In the genomic region with DNA sequence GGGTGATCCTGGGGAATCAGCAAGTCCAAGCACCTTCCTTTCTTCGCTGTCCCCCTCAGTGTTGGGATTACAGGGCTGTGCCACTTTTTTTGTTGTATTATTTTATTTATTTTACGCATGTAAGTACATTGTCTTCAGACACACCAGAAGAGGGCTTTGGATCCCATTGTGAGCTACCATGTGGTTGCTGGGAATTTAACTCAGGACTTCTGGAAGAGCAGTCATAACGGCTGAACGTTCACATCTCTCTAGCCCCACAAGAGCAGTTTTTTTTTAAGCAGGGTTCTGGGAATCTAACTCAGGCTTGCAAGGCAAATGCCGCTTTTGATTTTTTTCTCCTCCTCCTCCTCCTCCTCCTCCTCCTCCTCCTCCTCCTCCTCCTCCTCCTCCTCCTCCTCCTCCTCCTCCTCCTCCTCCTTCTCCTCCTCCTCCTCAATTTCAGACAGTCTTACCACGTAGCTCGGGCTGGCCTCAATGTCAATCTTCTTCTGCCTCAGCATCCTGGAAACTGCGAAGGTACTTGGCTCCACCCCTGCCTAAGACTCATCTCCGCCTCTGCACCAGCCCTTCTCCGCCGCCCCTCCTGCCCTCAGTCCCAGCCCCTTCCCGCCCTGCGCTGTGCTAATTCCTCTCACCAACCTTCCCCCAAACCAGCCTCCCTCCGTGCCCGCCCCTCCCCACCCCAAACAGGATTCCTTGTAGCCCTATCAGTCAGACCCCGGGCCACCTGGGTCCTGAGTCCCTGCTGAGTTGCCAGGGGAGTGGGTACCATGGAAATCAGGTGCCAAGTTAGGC, we compare ENCODE assay signal across 7 mouse cellular contexts. TPM values are rescaled to one million over a fixed set of nuclear protein-coding genes. Genes with fewer than 3 reads are reported as not detected.
DNase-seq lines count a peak whose midpoint lies in the region; ATAC-seq and TF ChIP-seq lines count a peak whose summit lies in the region.

No protein-coding gene starts in this region.

- peak; percentile 39; the same call in 1 of the 2 replicates for ATAC-seq in hindbrain, postnatal 0 days
- ATAC-seq in midbrain, embryonic 14.5 days (ENCODE audit: low FRiP score, low TSS enrichment), result no peak

- TF ChIP-seq CTCF in hindbrain, postnatal 0 days (IDR thresholded peaks at IDR 0.05; ENCODE audit: low read depth), result no peak

- peak; percentile 66 for DNase-seq in right cerebral cortex, adult 18-20 months
- no peak for DNase-seq in right cerebral cortex, postnatal 25 days
- DNase-seq in embryo, embryonic 10.5 days (ENCODE audit: low spot score), result peak; percentile 44
- peak; percentile 59 for DNase-seq in hindbrain, postnatal 0 days (ENCODE audit: low spot score)
- peak; percentile 65 for DNase-seq in midbrain, embryonic 14.5 days
- no peak for DNase-seq in urinary bladder, postnatal 14 days (ENCODE audit: low spot score)
- DNase-seq in adrenal gland, adult 18-20 months (ENCODE audit: low spot score in 2 of 2), result no peak

- H3K27me3 ChIP-seq in hindbrain, postnatal 0 days (ENCODE audit: insufficient read depth, low read length), result no peaks in the 10 kb centered on the region
- no peaks in the 10 kb centered on the region for H3K27me3 ChIP-seq in midbrain, embryonic 14.5 days (ENCODE audit: control insufficient read depth, insufficient read depth, low read length)

- H3K27ac ChIP-seq in hindbrain, postnatal 0 days, result peak overlapping the region; percentile 78
- H3K27ac ChIP-seq in midbrain, embryonic 14.5 days (replicated peaks; ENCODE audit: low read depth, low read length), result peak overlapping the region; percentile 81

- peak overlapping the region; percentile 38 for H3K4me3 ChIP-seq in hindbrain, postnatal 0 days (ENCODE audit: low read length)
- H3K4me3 ChIP-seq in midbrain, embryonic 14.5 days (replicated peaks; ENCODE audit: low read depth, low read length), result peak overlapping the region; percentile 36

- H3K4me1 ChIP-seq in hindbrain, postnatal 0 days (ENCODE audit: insufficient read depth, low read length), result peaks cover 10% of the 10 kb centered on the region
- peaks cover 6% of the 10 kb centered on the region for H3K4me1 ChIP-seq in midbrain, embryonic 14.5 days (ENCODE audit: control insufficient read depth, insufficient read depth, low read length)

- H3K4me2 ChIP-seq in hindbrain, postnatal 0 days (ENCODE audit: low read depth, low read length), result peak overlapping the region; percentile 72
- H3K4me2 ChIP-seq in midbrain, embryonic 14.5 days (ENCODE audit: low read length), result peak overlapping the region; percentile 65

- H3K9me3 ChIP-seq in hindbrain, postnatal 0 days (ENCODE audit: low read length), result no peaks in the 10 kb centered on the region
- no peaks in the 10 kb centered on the region for H3K9me3 ChIP-seq in midbrain, embryonic 14.5 days (ENCODE audit: control insufficient read depth, low read length)

- H3K36me3 ChIP-seq in hindbrain, postnatal 0 days (ENCODE audit: insufficient read depth, low read length), result no peaks in the 10 kb centered on the region
- H3K36me3 ChIP-seq in midbrain, embryonic 14.5 days (ENCODE audit: control insufficient read depth, insufficient read depth, low read length), result no peaks in the 10 kb centered on the region

- WGBS in hindbrain, postnatal 0 days, result 5% methylated on average over 14 of the region's 16 CpGs
- 4% methylated on average over 16 of the region's 16 CpGs for whole genome bisulfite sequencing in midbrain, embryonic 14.5 days

- peak overlapping the region; percentile 58 for H3K9ac ChIP-seq in hindbrain, postnatal 0 days (replicated peaks; ENCODE audit: low read length)
- peak overlapping the region; percentile 50 for H3K9ac ChIP-seq in midbrain, embryonic 14.5 days (replicated peaks; ENCODE audit: low read length)

RNA-seq across cellular contexts. Expression of a gene that starts 3.5 kb away (rescaled TPM):
- total RNA-seq in hindbrain, postnatal 0 days (2014; rRNA removed), result 84.2 and 99.0 TPM in 2 replicates
- 62.2 and 65.8 TPM in 2 replicates for polyA plus RNA-seq in hindbrain, postnatal 0 days (2015; fragmentation: Nextera tagmentation; extraction: Ambion mirVana)
- polyA plus RNA-seq in midbrain, embryonic 14.5 days (2014; fragmentation: Nextera tagmentation; extraction: Ambion mirVana), result 66.5 and 74.6 TPM in 2 replicates
- 1 to 10 TPM; 1.9 to 2.3 TPM for total RNA-seq in adrenal gland, adult 18-20 months (2021)

RNA-seq across cellular contexts. Expression of a gene that starts 27.4 kb away (rescaled TPM):
- 0.42 and 0.50 TPM in 2 replicates for total RNA-seq in hindbrain, postnatal 0 days (2014; rRNA removed)
- polyA plus RNA-seq in hindbrain, postnatal 0 days (2015; fragmentation: Nextera tagmentation; extraction: Ambion mirVana), result 0.52 and 0.60 TPM in 2 replicates
- polyA plus RNA-seq in midbrain, embryonic 14.5 days (2014; fragmentation: Nextera tagmentation; extraction: Ambion mirVana), result 0.11 and 0.20 TPM in 2 replicates
- total RNA-seq in adrenal gland, adult 18-20 months (2021), result 1 to 10 TPM; 3.5 to 4.3 TPM

RNA-seq across cellular contexts. Expression of a gene that starts 40.0 kb away (rescaled TPM):
- total RNA-seq in hindbrain, postnatal 0 days (2014; rRNA removed), result not detected in 2 replicates
- 1.7 and 3.4 TPM in 2 replicates for polyA plus RNA-seq in hindbrain, postnatal 0 days (2015; fragmentation: Nextera tagmentation; extraction: Ambion mirVana)
- 0.89 TPM in 1 of 2 replicates, not detected in the other for polyA plus RNA-seq in midbrain, embryonic 14.5 days (2014; fragmentation: Nextera tagmentation; extraction: Ambion mirVana)
- 1 to 10 TPM; 4.3 to 5.6 TPM for total RNA-seq in adrenal gland, adult 18-20 months (2021)

RNA-seq across cellular contexts. Expression of a gene that starts 52.9 kb away (rescaled TPM):
- total RNA-seq in hindbrain, postnatal 0 days (2014; rRNA removed), result 14.8 and 15.3 TPM in 2 replicates
- polyA plus RNA-seq in hindbrain, postnatal 0 days (2015; fragmentation: Nextera tagmentation; extraction: Ambion mirVana), result 7.3 and 7.4 TPM in 2 replicates
- polyA plus RNA-seq in midbrain, embryonic 14.5 days (2014; fragmentation: Nextera tagmentation; extraction: Ambion mirVana), result 2.5 and 3.6 TPM in 2 replicates
- total RNA-seq in adrenal gland, adult 18-20 months (2021), result 10 to 100 TPM; 11.6 to 17.3 TPM

RNA-seq across cellular contexts. Expression of a gene that starts 57.5 kb away (rescaled TPM):
- 81.4 and 89.1 TPM in 2 replicates for total RNA-seq in hindbrain, postnatal 0 days (2014; rRNA removed)
- polyA plus RNA-seq in hindbrain, postnatal 0 days (2015; fragmentation: Nextera tagmentation; extraction: Ambion mirVana), result 16.8 and 16.9 TPM in 2 replicates
- polyA plus RNA-seq in midbrain, embryonic 14.5 days (2014; fragmentation: Nextera tagmentation; extraction: Ambion mirVana), result 17.4 and 18.9 TPM in 2 replicates
- 1 to 10 TPM; 5.9 to 7.9 TPM for total RNA-seq in adrenal gland, adult 18-20 months (2021)

Comparison
In these comparisons a context has a peak if more than half of its experiments do, and no peak if none do; other contexts are left out.
1. DNase-seq: peak in right cerebral cortex, adult 18-20 months (single experiment), embryo, embryonic 10.5 days (single experiment), hindbrain, postnatal 0 days (single experiment) and midbrain, embryonic 14.5 days (single experiment); none in right cerebral cortex, postnatal 25 days (single experiment), urinary bladder, postnatal 14 days (single experiment) and adrenal gland, adult 18-20 months (0 of 2).
2. RNA of a gene that starts 3.5 kb away (total RNA-seq): 84.2 to 99.0 TPM in hindbrain, postnatal 0 days; 1.9 to 2.3 TPM in adrenal gland, adult 18-20 months; every median in the first group is over 10 times any median in the second.